8 mouse cellular contexts compared by ENCODE assay signal in genomic region chr16:92694496-92695106, GRCm38 (mm10).
A peak's percentile ranks its signal among the peaks of the same experiment; 100 is the strongest.
DNase-seq lines count a peak whose midpoint lies in the region; ATAC-seq lines count a peak whose summit lies in the region.

No protein-coding gene starts in this region.

- peaks cover 31% of the 10 kb centered on the region for H3K4me1 ChIP-seq in liver, embryonic 11.5 days (replicated peaks; ENCODE audit: control insufficient read depth, insufficient read depth, low read length)
- peaks cover 18% of the 10 kb centered on the region for H3K4me1 ChIP-seq in hindbrain, embryonic 14.5 days (replicated peaks; ENCODE audit: control insufficient read depth, insufficient read depth, low read length)
- peaks cover 27% of the 10 kb centered on the region for H3K4me1 ChIP-seq in neural tube, embryonic 12.5 days

- peak; percentile 48 for DNase-seq in embryo, embryonic 11 days
- DNase-seq in embryo, embryonic 9.5 days (ENCODE audit: extremely low spot score), result no peak
- no peak for DNase-seq in liver, embryonic 11.5 days (ENCODE audit: low spot score)
- no peak for DNase-seq in liver
- no peak for DNase-seq in hindbrain, embryonic 14.5 days (ENCODE audit: low spot score)
- DNase-seq in retina, postnatal 1 day, result no peak
- no peak for DNase-seq in right cerebral cortex, postnatal 36 days (ENCODE audit: low spot score in 2 of 2)

- H3K27ac ChIP-seq in liver, embryonic 11.5 days (ENCODE audit: low read depth, low read length), result no peak overlapping the region
- no peak overlapping the region for H3K27ac ChIP-seq in hindbrain, embryonic 14.5 days
- H3K27ac ChIP-seq in neural tube, embryonic 12.5 days, result no peak overlapping the region

- H3K36me3 ChIP-seq in liver, embryonic 11.5 days (ENCODE audit: control insufficient read depth, insufficient read depth, low read length), result no peaks in the 10 kb centered on the region
- no peaks in the 10 kb centered on the region for H3K36me3 ChIP-seq in hindbrain, embryonic 14.5 days (replicated peaks; ENCODE audit: control insufficient read depth, insufficient read depth)
- H3K36me3 ChIP-seq in neural tube, embryonic 12.5 days, result no peaks in the 10 kb centered on the region

- H3K9ac ChIP-seq in liver, embryonic 11.5 days (ENCODE audit: low read depth, low read length), result peak overlapping the region; percentile 75
- no peak overlapping the region for H3K9ac ChIP-seq in hindbrain, embryonic 14.5 days
- H3K9ac ChIP-seq in neural tube, embryonic 12.5 days, result no peak overlapping the region

- H3K4me3 ChIP-seq in liver, embryonic 11.5 days (ENCODE audit: low read depth, low read length), result peak overlapping the region; percentile 75
- H3K4me3 ChIP-seq in hindbrain, embryonic 14.5 days (replicated peaks; ENCODE audit: low read length), result peak overlapping the region; percentile 24; the same call in 1 of the 2 replicates
- 0 out of 2 replicates have a peak overlapping the region, but pooled peaks have one; percentile 5 for H3K4me3 ChIP-seq in neural tube, embryonic 12.5 days

- ATAC-seq in liver, embryonic 11.5 days (replicated peaks; ENCODE audit: low FRiP score), result no peak
- no peak for ATAC-seq in hindbrain, embryonic 14.5 days (ENCODE audit: low FRiP score)
- no peak for ATAC-seq in neural tube, embryonic 12.5 days (ENCODE audit: low FRiP score, low read depth)

- WGBS in liver, embryonic 11.5 days, result 3% methylated on average over 16 of the region's 19 CpGs
- WGBS in hindbrain, embryonic 14.5 days, result 4% methylated on average over 17 of the region's 19 CpGs
- 1% methylated on average over 19 of the region's 19 CpGs for WGBS in neural tube, embryonic 12.5 days

- peaks cover 15% of the 10 kb centered on the region for H3K27me3 ChIP-seq in liver, embryonic 11.5 days (replicated peaks; ENCODE audit: control insufficient read depth, insufficient read depth, low read length)
- peaks cover 87% of the 10 kb centered on the region for H3K27me3 ChIP-seq in hindbrain, embryonic 14.5 days (ENCODE audit: control insufficient read depth, insufficient read depth, low read length)
- H3K27me3 ChIP-seq in neural tube, embryonic 12.5 days (replicated peaks), result peaks cover 75% of the 10 kb centered on the region

- peak overlapping the region; percentile 100 for H3K4me2 ChIP-seq in liver, embryonic 11.5 days
- 0 out of 2 replicates have a peak overlapping the region, but pooled peaks have one; percentile 6 for H3K4me2 ChIP-seq in hindbrain, embryonic 14.5 days (replicated peaks)
- H3K4me2 ChIP-seq in neural tube, embryonic 12.5 days (replicated peaks), result no peak overlapping the region

- no peaks in the 10 kb centered on the region for H3K9me3 ChIP-seq in liver, embryonic 11.5 days (ENCODE audit: control insufficient read depth, low read length)
- no peaks in the 10 kb centered on the region for H3K9me3 ChIP-seq in hindbrain, embryonic 14.5 days (ENCODE audit: control insufficient read depth, low read length)
- H3K9me3 ChIP-seq in neural tube, embryonic 12.5 days, result no peaks in the 10 kb centered on the region

Comparison
In these comparisons a context has a peak if more than half of its experiments do, and no peak if none do; other contexts are left out.
1. H3K4me3 ChIP-seq: peak in every context shown above with its lines; median percentile 75 in liver, embryonic 11.5 days; 24 in hindbrain, embryonic 14.5 days; 5 in neural tube, embryonic 12.5 days.